Mouse (Mus musculus) C2C12 (cell line): ENCODE data around the gene Net1.

Source experiments
- CTCF ChIP-seq: IDR thresholded peaks from one replicate; pipeline ENCODE4 v1.5.1; 2011; ENCODE audit not compliant: control insufficient read depth, insufficient read depth, insufficient read length
- FOSL1 ChIP-seq: IDR thresholded peaks from one replicate; pipeline ENCODE4 v1.8.0; 2011; ENCODE audit warnings: mild to moderate bottlenecking, low read length; ENCODE audit not compliant: poor library complexity, insufficient read depth, severe bottlenecking
- MYOD1 ChIP-seq: IDR thresholded peaks from one replicate; pipeline ENCODE4 v1.6.1; 2011; ENCODE audit warnings: low read depth; ENCODE audit not compliant: control insufficient read depth, insufficient read length
- MYOG ChIP-seq: IDR thresholded peaks from one replicate; pipeline ENCODE4 v1.6.1; 2011; ENCODE audit not compliant: control insufficient read depth, insufficient read length; ENCODE audit errors: extremely low read depth

GRCm38 (mm10) chr13:3899301-3899700 is 18.7 kb downstream of the Net1 start:
- TF ChIP-seq CTCF (no peak), FOSL1 (no peak), MYOG (no peak), MYOD1 (no peak)
